Mouse (Mus musculus) mouse embryonic stem cell (cell line): Measurements from ENCODE around the gene Fam126b.
"Not testable (repeated sequence)": the region's sequence is repeated elsewhere in the genome, so short reads cannot be mapped to it uniquely, and the experiment has no call there.

Experiments
- in situ Hi-C, 2 experiments: fragments of 300-500 bp; cut with MboI; formaldehyde crosslinking; loops; 1 replicate in 1 of 2; 3 replicates in 1 of 2; pipeline ENCODE4 v1.14.3; 2019 to 2020; ENCODE audit warnings: low sequenced_read_pairs in 2 of 2, low pct_unique_long_range_greater_than_20kb in 1 of 2, mixed read lengths in 1 of 2; ENCODE audit not compliant: unreplicated experiment in 1 of 2

Fam126b gene

GRCm38 (mm10) chr1:58584271-58584670 lies 1.9 kb downstream of the Fam126b start:
- in situ Hi-C loops, result no loop called here

GRCm38 (mm10) chr1:58582611-58583010 lies 3.5 kb downstream of the Fam126b start:
- in situ Hi-C loops, result no loop called here

GRCm38 (mm10) chr1:58579179-58579578 lies 6.9 kb downstream of the Fam126b start:
- in situ Hi-C loops, result no loop called here

GRCm38 (mm10) chr1:58570437-58570836 lies 15.7 kb downstream of the Fam126b start:
- in situ Hi-C loops, result no loop called here

GRCm38 (mm10) chr1:58568456-58569130 lies 17.5 kb downstream of the Fam126b start:
- in situ Hi-C loops, result no loop called here

GRCm38 (mm10) chr1:58566621-58567020 lies 19.5 kb downstream of the Fam126b start:
- in situ Hi-C loops, result no loop called here

GRCm38 (mm10) chr1:58564981-58565380 lies 21.1 kb downstream of the Fam126b start:
- in situ Hi-C loops, result no loop called here

GRCm38 (mm10) chr1:58562455-58562854 lies 23.7 kb downstream of the Fam126b start:
- in situ Hi-C loops, result no loop called here

- in situ Hi-C loops, result not testable (repeated sequence)
Measured at GRCm38 (mm10) chr1:58560370-58560769, 25.8 kb downstream of the Fam126b start.

- in situ Hi-C loops, result no loop called here
Measured at GRCm38 (mm10) chr1:58541386-58541785, 44.7 kb downstream of the Fam126b start.

GRCm38 (mm10) chr1:58507249-58507648 lies 78.9 kb downstream of the Fam126b start:
- in situ Hi-C loops, result no loop called here

GRCm38 (mm10) chr1:58504577-58505254 lies 81.4 kb downstream of the Fam126b start, which contains the start of gene Orc2:
Gene Orc2 (minus strand): TSS chr1:58505109.
- in situ Hi-C loops, result no loop called here

- in situ Hi-C loops, result no loop called here
Measured at GRCm38 (mm10) chr1:58503793-58504370, 82.2 kb downstream of the Fam126b start.

- in situ Hi-C loops, result no loop called here
Measured at GRCm38 (mm10) chr1:58503134-58503533, 83.0 kb downstream of the Fam126b start.

- in situ Hi-C loops, result no loop called here
Measured at GRCm38 (mm10) chr1:58498758-58499157, 87.4 kb downstream of the Fam126b start.

- in situ Hi-C loops, result no loop called here
Measured at GRCm38 (mm10) chr1:58497678-58498077, 88.4 kb downstream of the Fam126b start.

- in situ Hi-C loops, result no loop called here
Measured at GRCm38 (mm10) chr1:58495603-58496002, 90.5 kb downstream of the Fam126b start.

- in situ Hi-C loops, result no loop called here
Measured at GRCm38 (mm10) chr1:58482647-58483046, 103.5 kb downstream of the Fam126b start.

GRCm38 (mm10) chr1:58475662-58476061 lies 110.5 kb downstream of the Fam126b start:
- in situ Hi-C loops, result no loop called here
